Mouse (Mus musculus) left cerebral cortex, postnatal 14 days (tissue): ENCODE results near the gene Phex. TPM values are rescaled to one million over a fixed set of nuclear protein-coding genes. Genes with fewer than 3 reads are reported as not detected.

ENCODE experiments used
- microRNA-seq, 2 experiments: library from miRNA; unstranded; fragments of <30 nt; microRNA quantifications; one replicate each; pipeline ENCODE4 v1.2.0; 2022
- total RNA-seq, 2 experiments: library from RNA; stranded (reverse); gene quantifications; 2 replicates each; pipeline ENCODE4 v1.2.3; 2021

Phex gene
- total RNA-seq, 2 experiments from 2014 or later, result 0.35 to 0.36 TPM

Small RNA genes within 50 kb of the gene (microRNA-seq; reads per million reads assigned to microRNA genes)
- gene Gm23798, result 0 reads per million in 2 experiments

Other genes with a start within 250 kb of the Phex start
- 10 to 100 TPM; 69.9 to 72.2 TPM for gene Sms, start 77.0 kb upstream of the Phex start, total RNA-seq
- under 1 TPM in 1 of 2 experiments, not detected in 1; 0.38 TPM for gene Yy2, start 153.7 kb upstream of the Phex start, total RNA-seq
- 10 to 100 TPM; 28.1 to 30.1 TPM for gene Mbtps2, start 183.4 kb upstream of the Phex start, total RNA-seq